ENCODE assay signal across 19 mouse cellular contexts in the genomic region with DNA sequence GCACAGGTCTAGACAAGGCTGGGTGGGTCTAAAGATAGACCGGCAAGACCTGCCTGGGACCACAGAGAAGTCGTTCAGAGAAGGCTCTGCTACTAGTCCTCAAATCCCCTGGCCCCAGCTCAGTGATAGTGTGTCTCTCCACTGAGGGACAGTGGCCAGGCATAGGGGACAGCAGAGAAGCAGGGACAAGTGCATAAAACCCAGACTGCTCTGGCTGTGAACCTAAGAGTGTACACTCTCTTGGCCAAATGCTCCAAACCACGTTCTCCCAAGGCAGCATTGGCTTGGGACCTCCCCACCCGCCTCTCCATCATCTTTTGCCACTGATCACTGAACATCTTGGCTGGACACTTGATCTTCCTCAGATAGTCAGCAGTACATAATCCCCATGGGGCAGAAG.
"Had no signal": no experiment of that assay in that cellular context is flagged by ENCODE, and none has a peak within 500 bp of the region (broad histone marks: within the 10 kb centered on the region; RNA-seq: fewer than 3 reads in every experiment).

No protein-coding gene starts in this region.

- H3K9me3 ChIP-seq: kidney, embryonic 15.5 days; limb, embryonic 10.5 days; limb, embryonic 13.5 days; midbrain, embryonic 12.5 days; midbrain, embryonic 15.5 days; neural tube, embryonic 12.5 days; neural tube, embryonic 15.5 days; stomach, embryonic 15.5 days had no signal

- H3K36me3 ChIP-seq: kidney, embryonic 15.5 days; limb, embryonic 10.5 days; limb, embryonic 13.5 days; midbrain, embryonic 12.5 days; midbrain, embryonic 15.5 days; neural tube, embryonic 12.5 days; neural tube, embryonic 15.5 days; stomach, embryonic 15.5 days had no signal

- DNase-seq: kidney, postnatal 36 days; layer of hippocampus, postnatal 36 days; liver; liver, postnatal 0 days; lung, embryonic 14.5 days; spleen, adult 18-20 months; thymus, adult 2 months; thymus, postnatal 14 days; thymus, postnatal 4 days had no signal

- H3K27ac ChIP-seq: kidney, embryonic 15.5 days; limb, embryonic 13.5 days; liver, embryonic 14.5 days; macrophage; midbrain, embryonic 12.5 days; midbrain, embryonic 15.5 days; neural tube, embryonic 12.5 days; neural tube, embryonic 15.5 days; stomach, embryonic 15.5 days had no signal

- H3K4me3 ChIP-seq: kidney, embryonic 15.5 days; midbrain, embryonic 12.5 days; midbrain, embryonic 15.5 days; stomach, embryonic 15.5 days had no signal
